Mouse (Mus musculus) ES-E14 (cell line): ENCODE data around the gene Fras1. TPM values are rescaled to one million over a fixed set of nuclear protein-coding genes. Genes with fewer than 3 reads are reported as not detected.

ENCODE experiments used
- DNase-seq: peaks from one replicate; pipeline ENCODE4 v3.0.0-alpha.2; 2013; ENCODE audit warnings: low read depth, low spot score
- H3K27ac ChIP-seq: 2 replicates; pipeline ENCODE4 v1.5.1; 2012; ENCODE audit warnings: low read depth, mild to moderate bottlenecking, low read length, moderate library complexity, mixed read lengths; ENCODE audit not compliant: poor library complexity, insufficient read depth, severe bottlenecking
- H3K36me3 ChIP-seq: 2 replicates; pipeline ENCODE4 v1.6.1; 2012; ENCODE audit warnings: mild to moderate bottlenecking, low read length, moderate library complexity, mixed read lengths; ENCODE audit not compliant: control insufficient read depth, poor library complexity, insufficient read depth, severe bottlenecking
- H3K4me1 ChIP-seq, 2 experiments: fragments of 150-350 bp in 1 of 2; sonication (generic) in 1 of 2; 2 replicates each; pipeline ENCODE4 v1.6.1; 2012; ENCODE audit warnings: low read length in 2 of 2, mild to moderate bottlenecking in 1 of 2, mixed read lengths in 1 of 2; ENCODE audit not compliant: control insufficient read depth in 2 of 2, insufficient read depth in 2 of 2, poor library complexity in 1 of 2
- H3K4me3 ChIP-seq, 2 experiments: fragments of 150-350 bp in 1 of 2; sonication (generic) in 1 of 2; 2 replicates each; pipeline ENCODE4 v1.5.1; 2012; ENCODE audit warnings: low read length in 2 of 2, low read depth in 1 of 2, mild to moderate bottlenecking in 1 of 2, mixed read lengths in 1 of 2; ENCODE audit not compliant: insufficient read depth in 1 of 2, poor library complexity in 1 of 2, severe bottlenecking in 1 of 2
- H3K9ac ChIP-seq: 2 replicates; pipeline ENCODE4 v1.6.1; 2012; ENCODE audit warnings: low read depth, mild to moderate bottlenecking, low read length, mixed read lengths; ENCODE audit not compliant: poor library complexity, insufficient read depth, severe bottlenecking
- H3K9me3 ChIP-seq: fragments of 150-350 bp; sonication (generic); 2 replicates; pipeline ENCODE4 v1.6.1; 2012; ENCODE audit warnings: low read depth, mild to moderate bottlenecking, low read length; ENCODE audit not compliant: control insufficient read depth, insufficient read depth
- CHD2 ChIP-seq: IDR thresholded peaks from 2 replicates; pipeline ENCODE4 v1.6.1; 2014; ENCODE audit warnings: mild to moderate bottlenecking, low read depth, low read length, inconsistent platforms
- HCFC1 ChIP-seq: IDR thresholded peaks from 2 replicates; pipeline ENCODE4 v1.6.1; 2012; ENCODE audit warnings: low read length, inconsistent platforms, borderline replicate concordance; ENCODE audit not compliant: insufficient read depth
- MAFK ChIP-seq: IDR thresholded peaks from 2 replicates; pipeline ENCODE4 v1.6.1; 2014; ENCODE audit warnings: mild to moderate bottlenecking, low read depth, low read length, inconsistent platforms; ENCODE audit not compliant: insufficient read depth
- ZC3H11A ChIP-seq: IDR thresholded peaks from 2 replicates; pipeline ENCODE4 v1.6.1; 2012; ENCODE audit warnings: low read depth, mild to moderate bottlenecking, inconsistent platforms, low read length, borderline replicate concordance
- ZNF384 ChIP-seq: IDR thresholded peaks from 2 replicates; pipeline ENCODE4 v1.6.1; 2012; ENCODE audit warnings: low read depth, low read length, inconsistent platforms
- in situ Hi-C, 2 experiments: fragments of 600-800 bp; cut with MboI; formaldehyde crosslinking; loops; one replicate each; pipeline ENCODE4 v1.15.1; 2025; ENCODE audit warnings: low sequenced_read_pairs in 2 of 2, inconsistent platforms in 1 of 2; ENCODE audit not compliant: unreplicated experiment in 2 of 2
- total RNA-seq: library from RNA; depleted of rRNA; stranded (reverse); fragments of 300-350 nt; gene quantifications from 2 replicates; pipeline ENCODE4 v1.2.3, GENCODE M21; 2012

The Fras1 gene
- total RNA-seq, 1 experiment = 1.6 TPM

GRCm38 (mm10) chr5:96747195-96747984, 373.6 kb downstream of the Fras1 start:
- H3K36me3 ChIP-seq = no peaks in the 10 kb centered on the region
- H3K9me3 ChIP-seq = no peaks in the 10 kb centered on the region
- H3K9ac ChIP-seq = no peak overlapping the region
- no peak overlapping the region for H3K4me3 ChIP-seq
- TF ChIP-seq HCFC1 (no peak), ZC3H11A (no peak), MAFK (no peak), ZNF384 (no peak), CHD2 (no peak)
- in situ Hi-C loops = loop anchor here in 1 of 2 experiments (25.0 kb wide), 1 partner anchor 110 kb away; no protein-coding TSS in a partner anchor
- no peaks in the 10 kb centered on the region for H3K4me1 ChIP-seq
- DNase-seq = no peak
- H3K27ac ChIP-seq = no peak overlapping the region

GRCm38 (mm10) chr5:96757615-96758014, 383.9 kb downstream of the Fras1 start:
- no peak for DNase-seq
- in situ Hi-C loops = no loop called here
- no peaks in the 10 kb centered on the region for H3K36me3 ChIP-seq
- no peak overlapping the region for H3K9ac ChIP-seq
- no peaks in the 10 kb centered on the region for H3K4me1 ChIP-seq
- TF ChIP-seq CHD2 = no peak
- TF ChIP-seq MAFK = no peak
- no peak for TF ChIP-seq ZNF384
- TF ChIP-seq ZC3H11A = no peak
- no peak for TF ChIP-seq HCFC1
- no peaks in the 10 kb centered on the region for H3K9me3 ChIP-seq
- no peak overlapping the region for H3K27ac ChIP-seq
- H3K4me3 ChIP-seq = no peak overlapping the region

GRCm38 (mm10) chr5:96762021-96762420, 388.3 kb downstream of the Fras1 start:
- TF ChIP-seq ZC3H11A = no peak
- TF ChIP-seq MAFK = no peak
- TF ChIP-seq CHD2 = no peak

GRCm38 (mm10) chr5:96768846-96769471, 395.2 kb downstream of the Fras1 start:
- peak; percentile 52 for DNase-seq
- no peaks in the 10 kb centered on the region for H3K9me3 ChIP-seq
- H3K36me3 ChIP-seq = no peaks in the 10 kb centered on the region
- in situ Hi-C loops = loop anchor here in 1 of 2 experiments (10.0 kb wide), 1 partner anchor 504 kb away; no protein-coding TSS in a partner anchor
- TF ChIP-seq ZC3H11A (peak; percentile 64; the same call in 1 of the 2 replicates), HCFC1 (no peak)
- H3K4me1 ChIP-seq = peaks cover 0 to 3% of the 10 kb centered on the region in 2 experiments; a peak in 1 of 4 replicates
- no peak overlapping the region for H3K27ac ChIP-seq
- no peak overlapping the region for H3K9ac ChIP-seq
- H3K4me3 ChIP-seq = no peak overlapping the region

More at GRCm38 (mm10) chr5:96762021-96762420, 388.3 kb downstream of the Fras1 start:
- no peaks in the 10 kb centered on the region for H3K36me3 ChIP-seq
- no peak overlapping the region for H3K9ac ChIP-seq
- no peaks in the 10 kb centered on the region for H3K9me3 ChIP-seq
- in situ Hi-C loops = loop anchor here in 1 of 2 experiments (10.0 kb wide), 1 partner anchor 497 kb away; no protein-coding TSS in a partner anchor
- H3K27ac ChIP-seq = no peak overlapping the region
- H3K4me3 ChIP-seq = no peak overlapping the region
- DNase-seq = no peak
- peaks cover 0 to 3% of the 10 kb centered on the region in 2 experiments; a peak in 1 of 4 replicates for H3K4me1 ChIP-seq
